8 mouse cellular contexts compared by ENCODE assay signal in the genomic region with DNA sequence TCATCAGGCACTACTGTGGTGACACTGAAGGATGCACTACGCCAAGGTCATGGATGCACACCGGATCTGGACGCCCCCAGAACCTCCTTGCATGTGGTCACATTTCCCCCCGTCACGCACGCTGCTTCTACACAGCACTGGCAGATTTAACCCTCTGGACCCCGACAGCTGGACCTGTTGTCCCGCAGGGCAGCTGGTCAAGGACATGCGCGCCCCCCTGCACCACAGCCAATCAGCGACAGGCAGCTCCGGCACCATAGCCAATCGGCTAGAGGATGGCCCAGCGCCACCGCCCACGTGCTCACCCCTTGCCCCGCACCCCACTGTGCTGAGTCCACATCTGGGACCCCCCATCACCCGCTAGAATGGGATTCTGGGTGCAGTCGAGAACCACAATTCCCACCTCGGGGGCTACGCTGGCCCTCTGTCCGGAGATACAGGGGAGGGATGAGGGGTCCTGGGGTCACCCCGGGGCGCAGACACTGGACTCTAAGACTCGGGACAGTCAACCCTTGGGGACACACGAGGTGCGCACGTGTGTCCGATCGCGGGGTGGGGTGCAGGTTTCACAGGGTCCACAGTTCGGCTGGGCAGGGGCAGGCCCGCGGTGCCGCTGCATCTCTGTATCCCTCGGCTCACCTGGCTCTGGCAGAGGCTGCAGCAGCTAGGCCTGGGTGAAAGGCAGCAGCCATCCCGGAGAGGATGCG. TPM values are rescaled to one million over a fixed set of nuclear protein-coding genes. Genes with fewer than 3 reads are reported as not detected.
A peak's percentile ranks its signal among the peaks of the same experiment; 100 is the strongest.
DNase-seq lines count a peak whose midpoint lies in the region; ATAC-seq and TF ChIP-seq lines count a peak whose summit lies in the region.

No protein-coding gene starts in this region.

- no peaks in the 10 kb centered on the region for H3K27me3 ChIP-seq in ES-Bruce4 (ENCODE audit: control insufficient read depth, insufficient read depth, low read length, poor library complexity, severe bottlenecking)
- no peaks in the 10 kb centered on the region for H3K27me3 ChIP-seq in forebrain, embryonic 13.5 days
- no peaks in the 10 kb centered on the region for H3K27me3 ChIP-seq in liver, postnatal 0 days (ENCODE audit: insufficient read depth, low read length)
- no peaks in the 10 kb centered on the region for H3K27me3 ChIP-seq in neural tube, embryonic 14.5 days (ENCODE audit: control insufficient read depth, insufficient read depth, low read length)
- no peaks in the 10 kb centered on the region for H3K27me3 ChIP-seq in testis, adult 2 months (ENCODE audit: control insufficient read depth, insufficient read depth, low read length)

- H3K4me1 ChIP-seq in ES-Bruce4 (ENCODE audit: control insufficient read depth, insufficient read depth, low read length): no peaks in the 10 kb centered on the region
- peaks cover 20% of the 10 kb centered on the region for H3K4me1 ChIP-seq in forebrain, embryonic 13.5 days
- peaks cover 11% of the 10 kb centered on the region; the same call in 1 of the 2 replicates for H3K4me1 ChIP-seq in liver, postnatal 0 days (ENCODE audit: insufficient read depth)
- H3K4me1 ChIP-seq in neural tube, embryonic 14.5 days (ENCODE audit: control insufficient read depth, insufficient read depth, low read length): peaks cover 15% of the 10 kb centered on the region
- H3K4me1 ChIP-seq in testis, adult 2 months (ENCODE audit: control insufficient read depth, insufficient read depth, low read length): peaks cover 5% of the 10 kb centered on the region

- TF ChIP-seq EP300 in ES-Bruce4 (IDR thresholded peaks at IDR 0.05; ENCODE audit: insufficient read depth, low read depth, low read length): peak; percentile 16; the same call in 1 of the 2 replicates
- TF ChIP-seq EP300 in liver, postnatal 0 days (IDR thresholded peaks at IDR 0.05; ENCODE audit: low read depth): no peak; the same call in 1 of the 2 replicates

- DNase-seq in heart, postnatal 10 days: peak; percentile 91 to 93
- DNase-seq in layer of hippocampus, adult 11-12 months (ENCODE audit: low spot score): peak; percentile 86
- DNase-seq in liver, postnatal 0 days: peak; percentile 87

- peak overlapping the region; percentile 79 for H3K9ac ChIP-seq in ES-Bruce4 (ENCODE audit: low read depth, poor library complexity, severe bottlenecking)
- H3K9ac ChIP-seq in forebrain, embryonic 13.5 days: peak overlapping the region; percentile 84
- H3K9ac ChIP-seq in liver, postnatal 0 days (replicated peaks): peak overlapping the region; percentile 83
- H3K9ac ChIP-seq in neural tube, embryonic 14.5 days (replicated peaks; ENCODE audit: low read depth, low read length): peak overlapping the region; percentile 80

- TF ChIP-seq POLR2A in ES-Bruce4 (IDR thresholded peaks at IDR 0.05; ENCODE audit: insufficient read depth, low read length): no peak
- 0 out of 2 replicates have a peak, but pooled peaks have one; percentile 31 for TF ChIP-seq POLR2A in testis, adult 2 months (IDR thresholded peaks at IDR 0.05; ENCODE audit: control insufficient read depth, low read depth, low read length)

- H3K27ac ChIP-seq in ES-Bruce4 (ENCODE audit: insufficient read depth, low read length): peak overlapping the region; percentile 9; the same call in 1 of the 2 replicates
- H3K27ac ChIP-seq in forebrain, embryonic 13.5 days: peak overlapping the region; percentile 72
- peak overlapping the region; percentile 96 for H3K27ac ChIP-seq in liver, postnatal 0 days (ENCODE audit: low read depth)
- H3K27ac ChIP-seq in neural tube, embryonic 14.5 days (ENCODE audit: low read depth, low read length): peak overlapping the region; percentile 81
- H3K27ac ChIP-seq in testis, adult 2 months (ENCODE audit: control insufficient read depth, insufficient read depth, low read depth, low read length): no peak overlapping the region

- peak overlapping the region; percentile 68 for H3K4me2 ChIP-seq in forebrain, embryonic 13.5 days
- H3K4me2 ChIP-seq in liver, postnatal 0 days (ENCODE audit: low read depth, low read length): peak overlapping the region; percentile 87
- peak overlapping the region; percentile 84 for H3K4me2 ChIP-seq in neural tube, embryonic 14.5 days (ENCODE audit: low read depth, low read length)

- intact Hi-C loops in heart, postnatal 10 days (cut with DNase I): loop anchor here (5.0 kb wide), 1 partner anchor 35 kb away; the partner anchor contains the start of gene Slc38a7

- no peak for TF ChIP-seq CTCF in ES-Bruce4 (IDR thresholded peaks at IDR 0.05; ENCODE audit: low read depth, low read length)
- no peak for TF ChIP-seq CTCF in liver, postnatal 0 days (IDR thresholded peaks at IDR 0.05; ENCODE audit: low read depth)
- no peak for TF ChIP-seq CTCF in testis, adult 2 months (IDR thresholded peaks at IDR 0.05; ENCODE audit: control insufficient read depth, insufficient read depth, insufficient replicate concordance, low read depth, low read length)

- peak overlapping the region; percentile 81 for H3K4me3 ChIP-seq in ES-Bruce4 (ENCODE audit: low read depth, low read length)
- peak overlapping the region; percentile 97 for H3K4me3 ChIP-seq in forebrain, embryonic 13.5 days
- peak overlapping the region; percentile 81 for H3K4me3 ChIP-seq in liver, postnatal 0 days (ENCODE audit: low read depth, low read length)
- peak overlapping the region; percentile 98 for H3K4me3 ChIP-seq in neural tube, embryonic 14.5 days (ENCODE audit: low read depth, low read length)
- H3K4me3 ChIP-seq in testis, adult 2 months (ENCODE audit: control insufficient read depth, low read depth, low read length): peak overlapping the region; percentile 78

- ATAC-seq in cerebellum, adult (ENCODE audit: insufficient number of reproducible peaks, low FRiP score, low TSS enrichment): peak; percentile 86
- peak; percentile 96 for ATAC-seq in forebrain, embryonic 13.5 days
- peak; percentile 83 for ATAC-seq in liver, postnatal 0 days
- ATAC-seq in neural tube, embryonic 14.5 days (ENCODE audit: low read depth): peak; percentile 96

- no peaks in the 10 kb centered on the region for H3K9me3 ChIP-seq in ES-Bruce4 (replicated peaks; ENCODE audit: control insufficient read depth, insufficient read depth, low read length, poor library complexity, severe bottlenecking)
- H3K9me3 ChIP-seq in forebrain, embryonic 13.5 days (replicated peaks): no peaks in the 10 kb centered on the region
- no peaks in the 10 kb centered on the region for H3K9me3 ChIP-seq in liver, postnatal 0 days (ENCODE audit: low read length)
- H3K9me3 ChIP-seq in neural tube, embryonic 14.5 days (ENCODE audit: control insufficient read depth, low read length): no peaks in the 10 kb centered on the region

- under 1% methylated on average over 38 of the region's 38 CpGs for WGBS in forebrain, embryonic 13.5 days
- WGBS in liver, postnatal 0 days (ENCODE audit: insufficient replicate concordance): under 1% methylated on average over 35 of the region's 38 CpGs
- WGBS in neural tube, embryonic 14.5 days: under 1% methylated on average over 38 of the region's 38 CpGs

- H3K36me3 ChIP-seq in ES-Bruce4 (ENCODE audit: control insufficient read depth, insufficient read depth, low read length, poor library complexity, severe bottlenecking): peaks cover 7% of the 10 kb centered on the region
- H3K36me3 ChIP-seq in forebrain, embryonic 13.5 days (ENCODE audit: poor library complexity, severe bottlenecking): no peaks in the 10 kb centered on the region
- H3K36me3 ChIP-seq in liver, postnatal 0 days (replicated peaks; ENCODE audit: insufficient read depth, low read length): no peaks in the 10 kb centered on the region
- H3K36me3 ChIP-seq in neural tube, embryonic 14.5 days (ENCODE audit: control insufficient read depth, insufficient read depth, low read length): no peaks in the 10 kb centered on the region
- H3K36me3 ChIP-seq in testis, adult 2 months (ENCODE audit: control insufficient read depth, insufficient read depth, low read length): no peaks in the 10 kb centered on the region

RNA-seq across cellular contexts. Expression of gene Got2, which starts 0.6 kb away (rescaled TPM):
- polyA plus RNA-seq in ES-Bruce4 (2011; ENCODE audit: insufficient read depth, insufficient read length, low read depth, missing spikeins): 190 and 192 TPM in 2 replicates
- polyA plus RNA-seq in forebrain, embryonic 13.5 days (2015; fragmentation: Nextera tagmentation; extraction: Ambion mirVana): 150 and 159 TPM in 2 replicates
- 100 to 1,000 TPM; 638 to 661 TPM for total RNA-seq in heart, postnatal 10 days (2021)
- 299 and 308 TPM in 2 replicates for polyA plus RNA-seq in liver, postnatal 0 days (2015; fragmentation: Nextera tagmentation; extraction: Ambion mirVana)
- polyA plus RNA-seq in neural tube, embryonic 14.5 days (2014; fragmentation: Nextera tagmentation; extraction: Ambion mirVana): 90.2 and 104 TPM in 2 replicates
- 8.7 and 15.7 TPM in 2 replicates for polyA plus RNA-seq in testis, adult 2 months (2012; rRNA removed)

RNA-seq across cellular contexts. Expression of gene Slc38a7, which starts 34.4 kb away (rescaled TPM):
- 21.6 and 23.0 TPM in 2 replicates for polyA plus RNA-seq in ES-Bruce4 (2011; ENCODE audit: insufficient read depth, insufficient read length, low read depth, missing spikeins)
- polyA plus RNA-seq in forebrain, embryonic 13.5 days (2015; fragmentation: Nextera tagmentation; extraction: Ambion mirVana): 19.8 and 21.9 TPM in 2 replicates
- total RNA-seq in heart, postnatal 10 days (2021): 10 to 100 TPM in 1 of 2 experiments, 1 to 10 TPM in 1; 9.9 to 11.5 TPM
- 7.0 and 9.4 TPM in 2 replicates for polyA plus RNA-seq in liver, postnatal 0 days (2015; fragmentation: Nextera tagmentation; extraction: Ambion mirVana)
- 23.2 and 25.5 TPM in 2 replicates for polyA plus RNA-seq in neural tube, embryonic 14.5 days (2014; fragmentation: Nextera tagmentation; extraction: Ambion mirVana)
- 2.9 and 3.4 TPM in 2 replicates for polyA plus RNA-seq in testis, adult 2 months (2012; rRNA removed)
